Mouse (Mus musculus) testis, adult 2 months (tissue): Measurements from ENCODE around the gene Mdfi. TPM values are rescaled to one million over a fixed set of nuclear protein-coding genes. Genes with fewer than 3 reads are reported as not detected.
A peak's percentile ranks its signal among the peaks of the same experiment; 100 is the strongest.

Experiments
- H3K27ac ChIP-seq: fragments of 200-500 bp; 2 replicates; pipeline ENCODE4 v1.5.1; 2012; ENCODE audit warnings: low read depth, low read length; ENCODE audit not compliant: control insufficient read depth, insufficient read depth
- H3K27me3 ChIP-seq: fragments of 200-500 bp; 2 replicates; pipeline ENCODE4 v1.6.1; 2012; ENCODE audit warnings: mild to moderate bottlenecking, low read length, moderate library complexity; ENCODE audit not compliant: control insufficient read depth, insufficient read depth
- H3K36me3 ChIP-seq: fragments of 200-500 bp; 2 replicates; pipeline ENCODE4 v1.6.1; 2012; ENCODE audit warnings: mild to moderate bottlenecking, low read length; ENCODE audit not compliant: control insufficient read depth, insufficient read depth
- H3K4me1 ChIP-seq: fragments of 200-500 bp; 2 replicates; pipeline ENCODE4 v1.6.1; 2012; ENCODE audit warnings: low read length; ENCODE audit not compliant: control insufficient read depth, insufficient read depth
- H3K4me3 ChIP-seq: fragments of 200-500 bp; 2 replicates; pipeline ENCODE4 v1.5.1; 2012; ENCODE audit warnings: low read depth, mild to moderate bottlenecking, low read length, moderate library complexity, mixed read lengths; ENCODE audit not compliant: control insufficient read depth
- CTCF ChIP-seq: fragments of 200-500 bp; IDR thresholded peaks from 2 replicates; pipeline ENCODE4 v1.5.1; 2012; ENCODE audit warnings: low read depth, mild to moderate bottlenecking, inconsistent platforms, low read length, moderate library complexity; ENCODE audit not compliant: control insufficient read depth, insufficient read depth, insufficient replicate concordance
- POLR2A ChIP-seq: fragments of 200-500 bp; IDR thresholded peaks from 2 replicates; pipeline ENCODE4 v1.6.1; 2012; ENCODE audit warnings: low read depth, mild to moderate bottlenecking, inconsistent platforms, low read length, moderate library complexity; ENCODE audit not compliant: control insufficient read depth
- polyA plus RNA-seq: library from polyadenylated mRNA; depleted of rRNA; stranded (reverse); fragments of >200 nt; gene quantifications from 2 replicates; pipeline ENCODE4 v1.2.3, GENCODE M21; 2012; rRNA removed

Gene Mdfi
- polyA plus RNA-seq: 2.0 and 2.1 TPM in 2 replicates

DNA sequence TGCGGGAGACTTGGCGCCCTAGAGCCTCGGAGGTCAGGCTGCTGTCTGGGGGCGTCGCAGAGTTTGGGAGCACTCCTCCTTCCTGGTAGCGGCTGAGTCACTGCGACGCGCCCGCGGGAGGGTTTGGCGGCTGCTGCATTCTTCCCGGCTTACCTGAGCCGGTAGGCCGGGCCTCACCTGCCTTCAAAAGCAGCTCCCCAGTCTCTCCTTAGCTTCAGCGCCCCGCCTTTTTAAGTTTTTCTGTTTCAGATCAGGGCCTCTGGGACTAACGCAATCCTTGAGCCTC is at the start of gene Mdfi:
Mdfi (minus strand) TSS at position 210 of the 286 bp plus-strand sequence.
- TF ChIP-seq CTCF: no peak
- no peak for TF ChIP-seq POLR2A
- Histone ChIP-seq H3K27ac (no peak within 1 kb of the TSS), H3K4me1 (peaks cover 5% of the 10 kb centered on the region), H3K36me3 (no peaks in the 10 kb centered on the region), H3K4me3 (no peak within 1 kb of the TSS; the same call in 1 of the 2 replicates), H3K27me3 (no peaks in the 10 kb centered on the region)

DNA sequence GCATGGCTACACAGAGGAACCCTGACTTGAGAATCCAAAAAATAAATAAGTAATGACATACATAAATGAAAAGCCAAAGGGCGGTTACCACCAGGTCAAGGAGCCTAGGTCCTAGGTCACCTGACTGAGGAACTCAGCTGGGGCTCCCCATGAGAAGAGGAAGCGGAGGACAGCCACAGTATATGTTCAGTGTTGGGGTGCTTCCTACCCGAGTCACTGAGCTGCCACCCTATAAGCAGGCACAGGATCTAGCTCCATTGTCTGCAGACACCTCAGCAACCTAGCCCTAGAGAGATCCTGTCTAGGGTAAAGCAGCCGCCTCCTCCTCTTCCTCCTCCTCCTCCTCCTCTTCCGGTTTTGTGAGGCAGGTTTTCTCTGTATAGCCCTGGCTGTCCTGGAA is 48.6 kb upstream of the Mdfi start:
- Histone ChIP-seq H3K27ac (no peak overlapping the region), H3K4me1 (peaks cover 10% of the 10 kb centered on the region), H3K27me3 (no peaks in the 10 kb centered on the region), H3K4me3 (no peak overlapping the region), H3K36me3 (no peaks in the 10 kb centered on the region)
- TF ChIP-seq CTCF: no peak
- no peak for TF ChIP-seq POLR2A

DNA sequence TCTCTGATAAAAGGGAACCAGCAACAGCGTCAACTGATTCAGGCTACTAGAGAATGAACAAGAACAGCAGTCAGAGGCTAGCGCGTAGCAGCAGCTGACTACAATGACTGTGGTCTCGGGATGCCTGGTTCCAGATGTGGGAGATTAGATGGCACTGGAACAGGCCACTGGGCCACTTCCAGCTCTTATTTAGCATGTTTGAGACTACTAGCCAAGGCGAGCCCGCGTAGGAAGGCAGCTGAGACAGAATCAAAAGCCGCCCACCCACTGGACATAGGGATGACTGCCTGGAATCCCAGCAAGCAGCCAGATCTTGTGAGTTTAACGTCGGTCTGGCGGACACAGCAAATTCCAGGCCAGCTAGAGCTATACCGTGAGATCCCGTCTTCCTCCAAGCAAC is 46.8 kb upstream of the Mdfi start:
- Histone ChIP-seq H3K36me3 (no peaks in the 10 kb centered on the region), H3K27me3 (no peaks in the 10 kb centered on the region), H3K4me1 (peaks cover 18% of the 10 kb centered on the region), H3K4me3 (no peak overlapping the region), H3K27ac (no peak overlapping the region)
- TF ChIP-seq CTCF (no peak), POLR2A (no peak)

DNA sequence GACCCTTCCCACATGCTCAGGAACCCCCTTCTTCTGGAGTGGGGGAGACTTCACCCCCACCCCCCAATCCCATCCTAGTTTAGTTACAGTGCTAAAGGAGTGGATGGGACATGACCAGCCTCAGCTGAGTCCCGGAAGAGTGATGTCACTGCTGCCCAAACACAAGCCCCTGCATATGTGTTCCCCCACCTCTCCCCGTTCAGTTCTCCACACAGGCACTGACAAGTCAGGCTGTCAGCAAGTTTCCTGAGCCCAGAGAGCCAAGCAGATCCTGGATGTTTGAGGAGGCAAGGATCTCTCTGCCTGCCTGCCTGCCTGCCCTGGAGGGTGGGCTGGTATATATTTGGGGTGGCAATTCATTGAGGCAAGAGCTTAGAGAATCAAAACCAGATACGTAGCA is 44.7 kb upstream of the Mdfi start:
- Histone ChIP-seq H3K27ac (no peak overlapping the region), H3K27me3 (no peaks in the 10 kb centered on the region), H3K4me1 (peaks cover 18% of the 10 kb centered on the region), H3K36me3 (no peaks in the 10 kb centered on the region), H3K4me3 (no peak overlapping the region)
- TF ChIP-seq POLR2A (no peak), CTCF (no peak)

DNA sequence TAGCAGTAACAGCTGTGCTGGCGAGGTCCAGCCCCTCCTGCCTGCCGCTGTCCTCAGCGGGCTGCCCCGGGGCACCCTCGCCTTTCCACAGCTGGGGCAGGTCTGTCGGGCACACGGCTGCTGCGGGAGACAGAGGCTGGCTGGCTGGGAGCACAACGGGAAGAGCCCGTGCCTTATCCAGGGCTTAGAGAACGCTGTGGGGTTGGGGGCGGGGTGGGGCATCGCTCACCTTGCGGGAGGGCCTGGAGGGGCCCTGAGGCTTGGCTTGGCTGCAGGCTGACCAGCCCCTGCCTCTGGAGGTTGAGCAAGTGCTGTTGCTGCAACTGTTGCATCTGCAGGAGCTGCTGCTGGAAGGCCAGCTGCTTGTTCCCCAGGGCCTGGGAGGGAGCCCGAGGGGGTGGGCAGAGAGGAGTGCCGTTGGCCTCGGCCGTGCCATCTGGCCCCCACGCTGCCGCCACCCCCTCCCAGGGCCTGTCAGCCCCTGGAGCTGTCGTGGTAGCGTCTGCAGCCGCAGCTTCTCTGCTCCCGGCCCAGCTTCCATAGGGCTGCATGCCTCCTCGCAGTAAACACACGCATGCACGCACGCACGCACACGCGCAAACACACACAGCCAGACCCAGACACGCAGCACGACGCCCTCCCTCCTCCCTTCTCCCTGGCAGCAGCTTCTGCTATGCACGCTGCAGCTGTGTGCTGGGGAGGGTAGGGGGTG is 44.0 kb upstream of the Mdfi start:
- Histone ChIP-seq H3K4me3 (peak overlapping the region; percentile 34), H3K27me3 (no peaks in the 10 kb centered on the region), H3K27ac (no peak overlapping the region), H3K4me1 (peaks cover 18% of the 10 kb centered on the region), H3K36me3 (no peaks in the 10 kb centered on the region)
- TF ChIP-seq CTCF: no peak
- TF ChIP-seq POLR2A: 0 out of 2 replicates have a peak, but pooled peaks have one; percentile 34

DNA sequence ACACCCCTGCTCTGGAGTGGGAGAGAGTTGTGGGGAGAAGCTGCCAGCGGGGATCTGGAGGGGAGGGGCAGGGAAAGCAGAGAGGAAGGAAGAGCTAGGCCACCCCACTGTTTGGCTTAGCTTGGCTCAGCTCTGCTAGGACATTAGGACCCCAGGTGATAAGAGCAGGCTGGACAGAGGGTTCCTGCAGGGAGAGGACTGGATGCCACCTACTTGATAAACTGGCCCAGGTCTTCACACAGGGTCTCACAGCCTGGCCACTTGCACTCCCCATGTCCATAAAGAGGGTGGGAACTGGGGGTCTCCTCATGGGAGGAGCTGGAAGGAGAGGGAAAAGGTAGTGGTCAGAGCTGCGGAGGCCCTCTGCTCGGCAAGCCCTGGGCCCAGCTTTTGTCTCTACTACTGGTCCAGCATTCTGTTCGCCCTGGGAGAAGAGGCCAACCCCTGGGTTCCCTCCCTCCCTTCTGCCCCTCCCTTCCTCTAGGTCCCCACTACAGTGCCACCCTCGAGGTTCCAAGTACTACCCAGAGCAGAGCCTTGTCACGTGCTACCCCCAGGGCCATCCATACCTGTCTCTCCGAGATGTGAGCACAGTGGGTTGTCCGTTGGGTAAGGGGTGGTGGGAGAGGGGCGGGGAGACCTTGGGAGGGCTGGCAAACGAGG is 43.4 kb upstream of the Mdfi start:
- Histone ChIP-seq H3K36me3 (no peaks in the 10 kb centered on the region), H3K4me1 (peaks cover 18% of the 10 kb centered on the region)

DNA sequence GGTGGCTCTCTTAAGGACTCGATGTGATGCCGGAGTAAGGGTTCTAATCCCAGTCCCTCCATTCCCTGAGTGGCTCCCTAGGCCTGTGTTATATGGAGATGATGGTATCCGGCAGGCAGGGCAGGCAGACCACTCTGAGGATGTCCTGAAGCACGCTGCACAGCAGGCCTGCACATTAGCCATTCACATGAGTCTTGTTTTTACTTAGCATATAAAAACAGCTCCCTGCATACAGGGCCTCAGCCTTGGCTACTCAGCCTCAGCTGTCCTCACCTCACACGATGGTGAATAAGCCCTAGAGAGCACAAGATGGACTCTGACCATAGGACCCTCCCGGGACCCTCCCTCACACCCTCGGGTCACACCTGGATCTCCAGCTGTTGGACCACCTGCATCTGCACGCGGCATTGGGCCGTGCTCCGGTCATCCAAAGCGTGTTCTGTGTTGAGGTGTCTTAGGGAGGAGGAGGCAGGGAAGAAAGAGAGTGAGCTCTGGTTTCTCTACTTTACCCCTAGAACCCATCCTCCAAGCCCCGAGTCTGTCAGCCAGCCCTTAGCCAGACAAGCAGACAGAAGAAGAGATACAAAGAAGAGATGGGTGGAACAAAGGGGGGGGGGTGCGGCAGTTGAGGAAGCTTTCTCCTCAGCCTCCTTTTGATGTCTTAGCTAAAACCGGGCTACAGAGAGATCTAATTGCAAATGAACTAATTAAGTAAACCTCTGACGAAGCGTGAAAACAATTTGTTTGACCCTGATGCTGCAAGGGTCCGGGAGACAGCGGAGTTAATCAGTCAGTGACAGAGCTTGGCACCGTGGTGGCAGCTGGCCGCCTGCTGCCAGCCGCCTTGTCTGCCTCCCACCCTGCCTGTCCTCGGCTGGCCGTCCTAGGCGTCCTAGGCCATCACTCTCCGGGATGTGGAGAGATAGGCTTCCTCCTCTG is 42.6 kb upstream of the Mdfi start:
- no peaks in the 10 kb centered on the region for H3K27me3 ChIP-seq
- peaks cover 18% of the 10 kb centered on the region for H3K4me1 ChIP-seq
- no peak for TF ChIP-seq POLR2A
- TF ChIP-seq CTCF: no peak
- no peak overlapping the region for H3K27ac ChIP-seq
- H3K4me3 ChIP-seq: no peak overlapping the region
- no peaks in the 10 kb centered on the region for H3K36me3 ChIP-seq

More for the DNA sequence above, 43.4 kb upstream of the Mdfi start:
- H3K27me3 ChIP-seq: no peaks in the 10 kb centered on the region
- no peak overlapping the region for H3K27ac ChIP-seq
- TF ChIP-seq CTCF (no peak), POLR2A (no peak)
- H3K4me3 ChIP-seq: no peak overlapping the region; the same call in 1 of the 2 replicates
